Mouse (Mus musculus): ENCODE data around the gene Tmem200a. TPM values are rescaled to one million over a fixed set of nuclear protein-coding genes. Genes with fewer than 3 reads are reported as not detected.

Gene Tmem200a
- total and polyA plus RNA-seq, 3 experiments: not detected

DNA sequence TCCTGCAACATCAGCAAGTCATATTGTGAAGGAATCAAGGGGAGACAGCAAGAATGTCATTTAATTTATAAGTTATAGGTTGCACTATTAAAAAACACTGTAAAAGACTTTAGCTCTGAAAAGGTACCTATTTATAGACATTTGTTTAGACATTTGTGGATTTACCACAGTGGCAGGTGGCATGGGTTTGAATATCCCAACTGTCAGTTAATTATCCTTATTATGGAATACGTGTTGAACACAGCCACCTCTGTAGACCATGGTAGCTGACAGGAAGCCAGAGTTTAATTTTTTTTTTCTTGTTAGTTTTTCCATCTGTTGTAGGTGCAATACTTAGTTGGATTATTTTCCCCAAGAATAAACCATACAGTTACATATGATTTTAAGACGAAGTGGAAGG is 194.3 kb downstream of the Tmem200a start:
- no peaks in the 10 kb centered on the region for H3K36me3 ChIP-seq (replicated peaks in 1 of 2; ENCODE audit: control insufficient read depth in 1 of 2, insufficient read depth in 1 of 2, low read length in 1 of 2)
- TF ChIP-seq POLR2AphosphoS2 (IDR thresholded peaks at IDR 0.05; ENCODE audit: low read depth, low read length): no peak
- TF ChIP-seq ZC3H11A (IDR thresholded peaks at IDR 0.05; ENCODE audit: low read depth, low read length): no peak
- TF ChIP-seq ETS1 (conservative IDR thresholded peaks at IDR 0.05; ENCODE audit: low read depth, low read length): no peak
- no peak for TF ChIP-seq USF2 (conservative IDR thresholded peaks at IDR 0.05; ENCODE audit: low read depth, low read length)
- no peak for TF ChIP-seq NELFE (IDR thresholded peaks at IDR 0.05; ENCODE audit: low read depth, low read length)
- TF ChIP-seq MAZ (IDR thresholded peaks at IDR 0.05; ENCODE audit: low read depth, low read length): no peak
- no peak for TF ChIP-seq CHD2 (IDR thresholded peaks at IDR 0.05; ENCODE audit: low read length)
- no peak for TF ChIP-seq GABPA (IDR thresholded peaks at IDR 0.05; ENCODE audit: insufficient replicate concordance, low read depth, low read length)
- no peak for TF ChIP-seq ZNF384 (IDR thresholded peaks at IDR 0.05; ENCODE audit: low read depth, low read length)
- TF ChIP-seq MEF2A (IDR thresholded peaks at IDR 0.05; ENCODE audit: borderline replicate concordance, low read depth, low read length): no peak
- no peak for TF ChIP-seq PAX5 (IDR thresholded peaks at IDR 0.05; ENCODE audit: low read length)
- no peak for TF ChIP-seq NRF1 (IDR thresholded peaks at IDR 0.05; ENCODE audit: low read depth, low read length)
- no peak for TF ChIP-seq MAX (IDR thresholded peaks at IDR 0.05; ENCODE audit: low read length)
- no peak for TF ChIP-seq CHD1 (IDR thresholded peaks at IDR 0.05; ENCODE audit: low read depth, low read length)
- TF ChIP-seq IRF4 (IDR thresholded peaks at IDR 0.05; ENCODE audit: low read depth, low read length): no peak
- no peak for TF ChIP-seq SMC3 (IDR thresholded peaks at IDR 0.05; ENCODE audit: low read depth, low read length)
- no peak for TF ChIP-seq TCF12 (IDR thresholded peaks at IDR 0.05; ENCODE audit: low read depth, low read length)
- no peak overlapping the region for H3K27ac ChIP-seq (ENCODE audit: insufficient read depth, low read depth)
- dilution Hi-C loops (cut with MboI; ENCODE audit: extremely low pct_ligation_motif_present, extremely low pct_unique_long_range_greater_than_20kb, low sequenced_read_pairs): no loop called here
- H3K79me2 ChIP-seq (replicated peaks; ENCODE audit: control insufficient read depth, extremely low read depth, insufficient read depth, poor library complexity, severe bottlenecking): no peaks in the 10 kb centered on the region
- DNase-seq (ENCODE audit: extremely low read depth): no peak
- H3K4me3 ChIP-seq (replicated peaks in 1 of 3; ENCODE audit: low read depth in 2 of 3, low read length in 2 of 3, poor library complexity in 1 of 3): no peak overlapping the region
- no peaks in the 10 kb centered on the region for H3K27me3 ChIP-seq (replicated peaks)
- H3K4me1 ChIP-seq (ENCODE audit: control insufficient read depth in 1 of 2, insufficient read depth in 2 of 2): peaks cover 0 to 1% of the 10 kb centered on the region in 2 experiments; a peak in 1 of 4 replicates
- H3K4me2 ChIP-seq (ENCODE audit: insufficient read depth, low read depth, poor library complexity, severe bottlenecking): no peak overlapping the region
- no peaks in the 10 kb centered on the region for H3K9me3 ChIP-seq (replicated peaks; ENCODE audit: low read length)
- no peak overlapping the region for H3K9ac ChIP-seq (ENCODE audit: insufficient read depth, low read depth)
- in situ Hi-C loops (cut with MboI; ENCODE audit: low pct_ligation_motif_present, low pct_unique_long_range_greater_than_20kb, low sequenced_read_pairs): no loop called here

DNA sequence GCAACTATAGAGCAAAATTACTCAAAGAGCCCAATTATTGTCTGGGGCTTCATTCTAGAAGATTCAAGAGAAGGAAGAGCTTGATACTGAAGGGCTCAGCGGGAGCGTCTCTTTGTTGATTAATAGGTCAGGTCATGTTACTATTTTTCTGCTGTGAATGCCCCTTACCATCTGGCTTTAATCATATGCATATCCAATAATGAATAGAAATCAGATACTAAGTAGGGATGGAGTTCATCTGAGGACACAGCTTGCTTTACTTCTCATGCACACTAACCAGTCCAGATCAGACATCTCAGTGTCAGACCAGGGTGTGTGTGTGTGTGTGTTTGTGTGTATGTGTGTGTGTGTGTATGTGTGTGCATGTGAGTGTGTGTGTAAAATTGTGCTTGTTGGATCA is 201.1 kb downstream of the Tmem200a start:
- TF ChIP-seq GABPA (IDR thresholded peaks at IDR 0.05; ENCODE audit: insufficient replicate concordance, low read depth, low read length): no peak
- no peak for TF ChIP-seq USF2 (conservative IDR thresholded peaks at IDR 0.05; ENCODE audit: low read depth, low read length)
- TF ChIP-seq CHD1 (IDR thresholded peaks at IDR 0.05; ENCODE audit: low read depth, low read length): no peak
- no peak for TF ChIP-seq ZNF384 (IDR thresholded peaks at IDR 0.05; ENCODE audit: low read depth, low read length)
- no peak for TF ChIP-seq MAFK (IDR thresholded peaks at IDR 0.05; ENCODE audit: insufficient replicate concordance, low read length)
- TF ChIP-seq POLR2AphosphoS2 (IDR thresholded peaks at IDR 0.05; ENCODE audit: low read depth, low read length): no peak
- no peak for TF ChIP-seq ZMIZ1 (IDR thresholded peaks at IDR 0.05; ENCODE audit: low read depth, low read length)
- no peak for TF ChIP-seq CTCF (conservative IDR thresholded peaks at IDR 0.05 in 1 of 2, IDR thresholded peaks at IDR 0.05 in 1 of 2; ENCODE audit: low read depth in 2 of 2, low read length in 2 of 2)
- no peaks in the 10 kb centered on the region for H3K79me2 ChIP-seq (replicated peaks; ENCODE audit: control insufficient read depth, extremely low read depth, insufficient read depth, poor library complexity, severe bottlenecking)
- dilution Hi-C loops (cut with MboI; ENCODE audit: extremely low pct_ligation_motif_present, extremely low pct_unique_long_range_greater_than_20kb, low sequenced_read_pairs): no loop called here
- no peak for DNase-seq (ENCODE audit: extremely low read depth)
- H3K4me3 ChIP-seq (replicated peaks in 1 of 3; ENCODE audit: low read depth in 2 of 3, low read length in 2 of 3, poor library complexity in 1 of 3): no peak overlapping the region
- no peak overlapping the region for H3K4me2 ChIP-seq (ENCODE audit: insufficient read depth, low read depth, poor library complexity, severe bottlenecking)
- H3K27me3 ChIP-seq (replicated peaks): no peaks in the 10 kb centered on the region
- in situ Hi-C loops (cut with MboI; ENCODE audit: low pct_ligation_motif_present, low pct_unique_long_range_greater_than_20kb, low sequenced_read_pairs): no loop called here
- no peaks in the 10 kb centered on the region for H3K9me3 ChIP-seq (replicated peaks; ENCODE audit: low read length)
- H3K36me3 ChIP-seq (replicated peaks in 1 of 2; ENCODE audit: control insufficient read depth in 1 of 2, insufficient read depth in 1 of 2, low read length in 1 of 2): no peaks in the 10 kb centered on the region
- no peak overlapping the region for H3K27ac ChIP-seq (ENCODE audit: insufficient read depth, low read depth)
- H3K4me1 ChIP-seq (ENCODE audit: control insufficient read depth in 1 of 2, insufficient read depth in 2 of 2): peaks cover 0 to 5% of the 10 kb centered on the region in 2 experiments; a peak in 1 of 4 replicates
- H3K9ac ChIP-seq (ENCODE audit: insufficient read depth, low read depth): no peak overlapping the region

Measured in CH12.LX (cell line).